Mouse (Mus musculus) Patski (cell line): ENCODE measurements at regions not wholly inside any gene's neighbourhood (a gene's known extent, or its start where the extent isn't known, plus 50 kb on each side); places are given as distances from the start of the nearest gene placed in this dataset.

Experiments
- ATAC-seq: fragments of 100-300 bp; one replicate; pipeline ENCODE4 v1.8.0; 2021
- CTCF ChIA-PET: fragments of 350-600 bp; sonication (Branson Sonifier 250); formaldehyde crosslinking; loops from one replicate; lab custom pipeline; 2022; ENCODE audit warnings: inconsistent platforms; lab: Charles Lee
- POLR2A ChIA-PET: fragments of 350-600 bp; sonication (Branson Sonifier 250); formaldehyde crosslinking; loops from one replicate; lab custom pipeline; 2022; ENCODE audit warnings: antibody characterized with exemption, inconsistent platforms; lab: Charles Lee
- DNase-seq: peaks from one replicate; pipeline ENCODE4 v3.0.0-alpha.2; 2011; ENCODE audit warnings: low read depth, low spot score
- H3K27me3 ChIP-seq: fragments of 371-371 bp; one replicate; pipeline ENCODE4 v1.5.1; 2021
- CTCF ChIP-seq: fragments of 100-300 bp; IDR thresholded peaks from one replicate; pipeline ENCODE4 v1.5.1; 2021
- in situ Hi-C: fragments of 300-500 bp; cut with MboI; formaldehyde crosslinking; loops from 3 replicates; pipeline ENCODE4 v1.11.1; 2018; ENCODE audit warnings: low pct_unique_long_range_greater_than_20kb, mixed read lengths

- TF ChIP-seq CTCF: no peak
- no peak for DNase-seq
- ATAC-seq: no peak
- CTCF ChIA-PET: no interaction called here
- in situ Hi-C loops: no loop called here
- no peaks in the 10 kb centered on the region for H3K27me3 ChIP-seq
- POLR2A ChIA-PET: no interaction called here
Observed at GRCm38 (mm10) chr11:121768824-121769223, 61.2 kb upstream of the Ptchd3 start.

GRCm38 (mm10) chr11:121770061-121770460 lies 60.0 kb upstream of the Ptchd3 start:
- TF ChIP-seq CTCF: no peak
- DNase-seq (no peak), ATAC-seq (no peak)
- H3K27me3 ChIP-seq: peaks cover 2% of the 10 kb centered on the region
- POLR2A ChIA-PET: no interaction called here
- in situ Hi-C loops: no loop called here
- CTCF ChIA-PET: interaction anchor here (0.9 kb wide), 1 partner anchor 8 kb away, joined by 4 read pairs; no protein-coding TSS in a partner anchor

GRCm38 (mm10) chr11:121776947-121777346 lies 53.1 kb upstream of the Ptchd3 start:
- in situ Hi-C loops: no loop called here
- CTCF ChIA-PET: interaction anchor here (1.0 to 1.6 kb wide), 2 partner anchors 17 to 18 kb away, joined by 3 to 4 read pairs; no protein-coding TSS in a partner anchor
- peaks cover 5% of the 10 kb centered on the region for H3K27me3 ChIP-seq
- TF ChIP-seq CTCF: no peak
- POLR2A ChIA-PET: no interaction called here
- ATAC-seq (no peak), DNase-seq (no peak)

- in situ Hi-C loops: no loop called here
- peaks cover 5% of the 10 kb centered on the region for H3K27me3 ChIP-seq
- no peak for TF ChIP-seq CTCF
- ATAC-seq: no peak
- ChIA-PET CTCF (interaction anchor here (1.6 kb wide), 1 partner anchor 16 kb away, joined by 4 read pairs; no protein-coding TSS in a partner anchor), POLR2A (no interaction called here)
- no peak for DNase-seq
Observed at GRCm38 (mm10) chr11:121777553-121777952, 52.5 kb upstream of the Ptchd3 start.
